Mouse (Mus musculus) hindbrain, postnatal 0 days (tissue): ENCODE data around the gene Cmc4. TPM values are rescaled to one million over a fixed set of nuclear protein-coding genes. Genes with fewer than 3 reads are reported as not detected.
A peak's percentile ranks its signal among the peaks of the same experiment; 100 is the strongest.

ENCODE experiments used
- ATAC-seq: fragments of 200-750 bp; cut with Nextera tagmentation; 2 replicates; pipeline ENCODE4 v1.8.0; 2017; ENCODE audit warnings: mild to moderate bottlenecking, moderate TSS enrichment, moderate library complexity
- DNase-seq: peaks from one replicate; pipeline ENCODE4 v3.0.0-alpha.2; 2015; ENCODE audit warnings: low spot score
- H3K27ac ChIP-seq: fragments of 300-500 bp; sonication (generic); 2 replicates; pipeline ENCODE4 v1.5.1; 2014; ENCODE audit warnings: mild to moderate bottlenecking
- H3K27me3 ChIP-seq: fragments of 300-500 bp; sonication (generic); 2 replicates; pipeline ENCODE4 v1.6.1; 2014; ENCODE audit warnings: low read length, mixed read lengths; ENCODE audit not compliant: insufficient read depth
- H3K36me3 ChIP-seq: fragments of 300-500 bp; sonication (generic); 2 replicates; pipeline ENCODE4 v1.6.1; 2014; ENCODE audit warnings: low read length, mixed read lengths; ENCODE audit not compliant: insufficient read depth
- H3K4me1 ChIP-seq: fragments of 300-500 bp; sonication (generic); 2 replicates; pipeline ENCODE4 v1.6.1; 2014; ENCODE audit warnings: antibody characterized with exemption, low read length, mixed read lengths; ENCODE audit not compliant: insufficient read depth
- H3K4me2 ChIP-seq: fragments of 300-500 bp; sonication (generic); 2 replicates; pipeline ENCODE4 v1.6.1; 2014; ENCODE audit warnings: low read depth, mild to moderate bottlenecking, low read length, moderate library complexity, mixed read lengths
- H3K4me3 ChIP-seq: fragments of 300-500 bp; sonication (generic); 2 replicates; pipeline ENCODE4 v1.5.1; 2014; ENCODE audit warnings: low read length
- H3K9ac ChIP-seq: fragments of 300-500 bp; sonication (generic); replicated peaks from 2 replicates; pipeline ENCODE4 v1.6.1; 2014; ENCODE audit warnings: mild to moderate bottlenecking, low read length, moderate library complexity, mixed read lengths
- H3K9me3 ChIP-seq: fragments of 300-500 bp; sonication (generic); 2 replicates; pipeline ENCODE4 v1.6.1; 2016; ENCODE audit warnings: low read length, mixed read lengths
- CTCF ChIP-seq: IDR thresholded peaks from 2 replicates; pipeline ENCODE4 v1.5.1; 2016; ENCODE audit warnings: antibody characterized with exemption, control low read depth, low read depth
- WGBS: fragments of 180-500 bp; shearing (Covaris S2); extraction: QIAGEN DNeasy Blood & Tissue Kit; methylation state at CpG from one replicate; pipeline ENCODE4 v1.1.7; 2014; 5-methylcytosine and 5-hydroxymethylcytosine counted together
- polyA plus RNA-seq: library from polyadenylated mRNA; unstranded; fragments of >200 nt; fragmentation: Nextera tagmentation; extraction: Ambion mirVana; gene quantifications from 2 replicates; pipeline ENCODE4 v1.2.1, GENCODE M21; 2015
- total RNA-seq: library from RNA; depleted of rRNA; stranded (reverse); fragments of >200 nt; gene quantifications from 2 replicates; pipeline ENCODE4 v1.2.3, GENCODE M21; 2014; rRNA removed

Cmc4 gene
- total RNA-seq: 3.5 and 5.6 TPM in 2 replicates
- 25.7 and 28.2 TPM in 2 replicates for polyA plus RNA-seq

DNA sequence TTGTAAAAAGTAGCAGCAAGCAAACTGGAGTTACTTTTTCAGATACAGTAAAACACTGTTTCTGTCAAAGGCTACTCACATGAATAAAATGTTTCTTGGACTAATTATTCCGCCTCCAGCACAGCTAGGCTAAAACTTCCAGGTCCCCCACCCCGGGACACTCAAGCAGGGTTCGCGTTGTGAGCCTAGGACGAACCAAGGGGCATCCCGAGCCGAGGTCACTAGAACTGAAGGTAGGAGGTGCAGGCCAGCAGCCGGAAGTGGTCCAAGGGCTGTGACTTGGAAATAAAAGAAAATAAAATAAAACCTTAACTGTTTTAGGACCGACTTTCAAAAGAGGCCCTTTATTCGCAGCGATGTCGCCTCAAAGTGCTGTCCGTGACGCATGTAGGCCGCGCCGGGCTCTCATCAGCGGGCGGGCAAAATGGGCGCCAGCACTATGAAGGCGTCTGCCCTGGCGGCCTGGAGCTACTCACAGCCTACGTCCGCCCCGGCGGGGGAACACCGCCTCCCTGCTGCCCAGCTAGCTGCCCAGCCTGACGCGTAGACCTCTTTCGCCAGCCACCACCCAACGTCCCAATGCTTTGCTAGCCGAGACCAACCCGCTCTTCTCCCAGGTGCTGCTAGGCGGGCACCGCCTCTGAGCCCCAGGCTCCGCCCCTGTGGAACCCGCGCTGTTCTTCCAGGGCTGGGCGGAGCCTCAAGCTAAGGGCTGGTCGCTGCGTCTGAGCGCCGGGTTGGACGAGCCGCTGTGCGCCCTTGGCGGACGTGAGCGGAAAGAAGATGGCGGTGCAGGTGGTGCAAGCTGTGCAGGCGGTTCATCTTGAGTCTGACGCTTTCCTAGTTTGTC lies at the start of gene Cmc4, which contains the start of the genes Mtcp1 and Brcc3:
Gene Cmc4 (minus strand): TSS at position 649 of the 850 bp plus-strand sequence.
Gene Mtcp1 (minus strand): TSS at position 653 of the 850 bp plus-strand sequence.
Gene Brcc3 (plus strand): TSS at position 693 of the 850 bp plus-strand sequence.
- peak; percentile 19 for TF ChIP-seq CTCF
- H3K9ac ChIP-seq: peak within 1 kb of the TSS; percentile 57
- H3K4me3 ChIP-seq: peak within 1 kb of the TSS; percentile 53
- 27% methylated on average over 52 of the region's 52 CpGs for WGBS
- no peaks in the 10 kb centered on the region for H3K36me3 ChIP-seq
- DNase-seq (peak; percentile 94), ATAC-seq (peak; percentile 100)
- peak within 1 kb of the TSS; percentile 80 for H3K27ac ChIP-seq
- no peaks in the 10 kb centered on the region for H3K27me3 ChIP-seq
- H3K4me1 ChIP-seq: no peaks in the 10 kb centered on the region
- no peaks in the 10 kb centered on the region for H3K9me3 ChIP-seq
- peak within 1 kb of the TSS; percentile 56 for H3K4me2 ChIP-seq

DNA sequence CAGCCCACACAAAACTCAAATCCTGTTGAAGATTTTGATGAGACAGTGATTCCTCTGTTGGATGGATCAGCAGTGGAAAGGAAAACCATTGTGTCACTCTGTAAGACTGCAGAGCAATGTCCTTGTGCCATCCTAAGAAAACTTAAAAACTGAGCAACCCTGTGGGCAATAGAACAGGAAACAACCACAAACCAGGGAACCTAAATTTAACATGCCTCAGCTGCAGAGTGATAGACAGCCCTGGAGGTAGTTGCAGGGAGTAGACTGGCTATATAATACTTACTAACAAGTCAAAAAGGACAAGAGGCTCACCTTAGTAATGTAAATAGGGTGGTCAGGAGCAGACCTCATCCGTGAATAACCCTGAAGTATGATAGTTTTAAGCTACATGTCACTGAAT lies 38.2 kb upstream of the Cmc4 start:
- no peak overlapping the region for H3K27ac ChIP-seq
- DNase-seq: no peak
- no peaks in the 10 kb centered on the region for H3K36me3 ChIP-seq
- H3K4me2 ChIP-seq: no peak overlapping the region
- TF ChIP-seq CTCF: no peak
- H3K4me3 ChIP-seq: no peak overlapping the region
- no peaks in the 10 kb centered on the region for H3K4me1 ChIP-seq
- no peaks in the 10 kb centered on the region for H3K27me3 ChIP-seq
- no peak for ATAC-seq
- H3K9ac ChIP-seq: no peak overlapping the region
- 94% methylated on average over 1 of the region's 1 CpGs for WGBS
- H3K9me3 ChIP-seq: no peaks in the 10 kb centered on the region

DNA sequence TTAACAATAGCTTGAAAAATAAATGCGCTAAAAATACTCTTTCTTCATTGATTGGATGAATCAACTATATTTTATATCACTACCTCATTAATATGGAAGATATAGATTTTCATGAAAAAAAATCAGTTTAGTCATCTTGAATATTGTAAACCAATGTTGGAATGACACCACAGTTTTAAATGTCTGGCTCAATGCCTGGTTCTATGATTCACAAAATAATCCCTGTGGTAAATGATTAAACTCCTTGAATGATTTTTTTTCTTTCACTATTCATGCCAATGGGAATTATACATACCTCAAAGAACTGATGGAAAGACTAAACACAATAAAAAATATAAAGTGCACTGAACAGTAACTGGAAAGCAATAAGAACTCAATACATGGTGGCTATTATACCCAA lies 6.7 kb downstream of the Cmc4 start:
- Histone ChIP-seq H3K27ac (no peak overlapping the region), H3K4me3 (no peak overlapping the region), H3K36me3 (no peaks in the 10 kb centered on the region), H3K4me2 (no peak overlapping the region), H3K27me3 (no peaks in the 10 kb centered on the region), H3K9me3 (no peaks in the 10 kb centered on the region), H3K9ac (no peak overlapping the region), H3K4me1 (no peaks in the 10 kb centered on the region)
- no peak for DNase-seq
- TF ChIP-seq CTCF: no peak
- no peak for ATAC-seq
- 91% methylated on average over 1 of the region's 1 CpGs for WGBS

DNA sequence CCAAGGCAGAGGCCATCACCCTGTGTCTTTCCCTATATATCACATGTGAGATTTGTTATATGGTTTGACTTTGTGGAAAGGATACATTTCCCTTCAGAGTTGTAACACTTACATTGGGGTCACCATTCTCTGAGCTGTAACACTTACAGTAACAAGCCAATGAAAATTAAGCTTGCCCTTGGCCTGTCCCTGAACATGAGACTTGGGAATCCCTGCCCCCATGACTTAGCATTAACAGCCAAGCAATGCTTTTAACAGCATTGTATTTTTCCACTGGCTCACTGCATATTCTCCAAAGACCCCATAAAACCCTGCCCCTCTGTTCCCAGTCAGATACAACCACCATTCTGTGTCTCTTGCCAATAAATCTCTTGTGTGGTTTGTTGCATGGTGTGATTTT lies 13.0 kb downstream of the Cmc4 start:
- H3K9me3 ChIP-seq: no peaks in the 10 kb centered on the region
- H3K36me3 ChIP-seq: no peaks in the 10 kb centered on the region
- TF ChIP-seq CTCF: no peak
- H3K4me2 ChIP-seq: no peak overlapping the region
- no peaks in the 10 kb centered on the region for H3K27me3 ChIP-seq
- ATAC-seq: no peak
- H3K4me1 ChIP-seq: no peaks in the 10 kb centered on the region
- DNase-seq: no peak
- H3K9ac ChIP-seq: no peak overlapping the region
- H3K4me3 ChIP-seq: no peak overlapping the region
- H3K27ac ChIP-seq: no peak overlapping the region

DNA sequence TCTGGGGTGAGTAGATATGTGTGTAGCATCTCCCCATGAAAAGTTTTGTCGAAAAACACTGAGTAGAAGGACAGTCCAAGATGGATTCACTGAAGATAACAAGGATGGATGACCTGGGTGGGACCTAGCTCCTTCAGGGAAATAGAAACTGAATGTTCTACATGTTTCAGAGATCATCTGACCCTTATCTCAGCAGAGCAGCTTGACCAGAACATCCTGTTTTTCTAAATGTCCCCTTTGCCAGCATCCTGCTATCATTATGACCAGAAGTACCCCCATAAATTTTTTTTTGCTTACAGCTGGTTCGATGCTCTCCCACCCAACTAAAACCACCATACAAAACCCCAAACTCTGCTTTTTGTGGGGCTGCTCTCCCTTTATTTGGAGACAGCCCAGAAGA lies 13.7 kb downstream of the Cmc4 start:
- Histone ChIP-seq H3K36me3 (no peaks in the 10 kb centered on the region), H3K27me3 (no peaks in the 10 kb centered on the region), H3K27ac (no peak overlapping the region), H3K4me1 (no peaks in the 10 kb centered on the region), H3K4me2 (no peak overlapping the region), H3K4me3 (no peak overlapping the region), H3K9ac (no peak overlapping the region), H3K9me3 (no peaks in the 10 kb centered on the region)
- WGBS: 83% methylated on average over 2 of the region's 2 CpGs
- ATAC-seq (no peak), DNase-seq (no peak)
- TF ChIP-seq CTCF: no peak

DNA sequence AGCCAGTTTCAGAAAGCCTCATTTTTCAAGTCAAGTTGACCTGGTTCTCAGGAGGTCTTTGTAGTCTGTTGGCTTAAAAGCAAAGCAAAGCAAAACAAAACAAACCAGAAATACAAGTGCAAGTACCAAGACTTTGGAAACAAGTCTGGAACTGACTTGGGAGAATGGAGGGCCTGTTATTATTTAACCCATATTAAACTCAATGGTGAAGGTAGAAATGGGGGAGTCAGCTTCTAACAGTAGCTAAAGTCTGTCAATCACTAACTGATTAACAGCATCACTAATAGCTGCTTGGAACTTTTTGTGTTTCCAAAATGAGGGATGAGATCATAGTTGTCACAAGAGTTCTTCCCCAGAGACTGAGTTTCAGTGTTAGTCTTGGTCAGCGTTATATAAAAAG lies 16.9 kb downstream of the Cmc4 start:
- H3K9me3 ChIP-seq: no peaks in the 10 kb centered on the region
- no peak overlapping the region for H3K9ac ChIP-seq
- no peaks in the 10 kb centered on the region for H3K27me3 ChIP-seq
- TF ChIP-seq CTCF: no peak
- no peak overlapping the region for H3K4me3 ChIP-seq
- no peak overlapping the region for H3K4me2 ChIP-seq
- no peaks in the 10 kb centered on the region for H3K36me3 ChIP-seq
- ATAC-seq (no peak), DNase-seq (no peak)
- WGBS: 81% methylated on average over 1 of the region's 1 CpGs
- no peak overlapping the region for H3K27ac ChIP-seq
- H3K4me1 ChIP-seq: no peaks in the 10 kb centered on the region

DNA sequence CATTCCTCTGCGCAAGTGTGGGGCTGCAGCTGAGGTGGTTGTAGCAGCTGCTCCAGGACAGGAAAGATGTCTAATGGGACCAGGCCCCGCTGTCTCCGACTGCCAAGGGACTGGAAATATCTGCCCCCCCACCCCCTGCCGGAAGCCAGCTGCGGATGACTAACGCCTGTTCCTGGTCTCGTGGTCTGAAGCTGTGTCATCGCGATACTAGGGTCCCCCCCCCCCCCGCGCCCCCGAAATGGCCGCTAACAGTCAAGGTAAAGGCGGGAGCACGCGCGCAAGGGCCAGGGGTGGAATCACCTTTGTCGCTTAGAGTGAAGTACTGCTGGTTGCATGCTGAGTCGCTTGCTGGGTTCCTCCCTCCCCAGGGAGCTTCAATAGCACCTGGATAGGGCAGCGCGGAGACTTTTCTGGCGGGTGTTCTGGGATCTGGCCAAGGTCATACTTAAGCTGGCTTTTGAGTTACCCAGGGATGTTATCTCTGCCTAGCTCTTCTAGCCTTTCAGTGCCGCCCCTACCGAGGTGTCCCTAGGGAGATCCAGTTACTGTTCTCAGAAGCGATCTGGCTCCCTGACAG lies 34.1 kb downstream of the Cmc4 start, which contains the start of the genes Fundc2 and F8:
Gene Fundc2 (plus strand): TSS at position 205 of the 577 bp plus-strand sequence.
Gene F8 (minus strand): TSS at position 421 of the 577 bp plus-strand sequence.
- Histone ChIP-seq H3K36me3 (no peaks in the 10 kb centered on the region), H3K4me3 (peak within 1 kb of the TSS; percentile 51), H3K9ac (peak within 1 kb of the TSS; percentile 67), H3K4me2 (peak within 1 kb of the TSS; percentile 55), H3K9me3 (no peaks in the 10 kb centered on the region), H3K27ac (peak within 1 kb of the TSS; percentile 62; the same call in 1 of the 2 replicates), H3K4me1 (no peaks in the 10 kb centered on the region), H3K27me3 (no peaks in the 10 kb centered on the region)
- WGBS: 19% methylated on average over 24 of the region's 25 CpGs
- DNase-seq (peak; percentile 83), ATAC-seq (peak; percentile 98)
- no peak for TF ChIP-seq CTCF
